Mouse (Mus musculus) urinary bladder, postnatal 10 days (tissue): ENCODE data around the gene Olfr351.

ENCODE experiments used
- DNase-seq: peaks from one replicate; pipeline ENCODE4 v3.0.0; 2022; ENCODE audit warnings: low spot score

Olfr351 gene

GRCm38 (mm10) chr2:36862560-36862959, at the start of gene Olfr351:
Olfr351 (minus strand) TSS chr2:36862660.
- no peak for DNase-seq

GRCm38 (mm10) chr2:36905380-36905779, 42.9 kb upstream of the Olfr351 start, which contains the start of gene Olfr354:
Olfr354 (plus strand) TSS chr2:36905680.
- no peak for DNase-seq

- no peak for DNase-seq
Measured at GRCm38 (mm10) chr2:36897114-36897513, 34.7 kb upstream of the Olfr351 start.

GRCm38 (mm10) chr2:36892836-36893235, 30.4 kb upstream of the Olfr351 start, which contains the start of gene Olfr353:
Olfr353 (minus strand) TSS chr2:36892936.
- DNase-seq = no peak

- no peak for DNase-seq
Measured at GRCm38 (mm10) chr2:36868160-36868559, 5.7 kb upstream of the Olfr351 start, which contains the start of gene Olfr352. Olfr352 (plus strand) TSS chr2:36868460.

- no peak for DNase-seq
Measured at GRCm38 (mm10) chr2:36846010-36846409, 16.4 kb downstream of the Olfr351 start, which contains the start of gene Olfr350. Olfr350 (plus strand) TSS chr2:36846310.

GRCm38 (mm10) chr2:36816932-36817331, 45.5 kb downstream of the Olfr351 start, which contains the start of gene Olfr3:
Olfr3 (minus strand) TSS chr2:36817032.
- DNase-seq = no peak
